Mouse (Mus musculus) bone marrow, adult 2 months (tissue): Measurements from ENCODE around the gene Pde6b. TPM values are rescaled to one million over a fixed set of nuclear protein-coding genes. Genes with fewer than 3 reads are reported as not detected.

Experiments used
- H3K27ac ChIP-seq: fragments of 200-500 bp; 2 replicates; pipeline ENCODE4 v1.5.1; 2012; ENCODE audit warnings: low read depth, mild to moderate bottlenecking, control low read depth, inconsistent platforms, low read length; ENCODE audit not compliant: control insufficient read depth, poor library complexity, insufficient read depth
- H3K4me1 ChIP-seq: fragments of 200-500 bp; 2 replicates; pipeline ENCODE4 v1.6.1; 2011; ENCODE audit warnings: low read length; ENCODE audit not compliant: control insufficient read depth, insufficient read depth
- H3K4me3 ChIP-seq: fragments of 200-500 bp; replicated peaks from 2 replicates; pipeline ENCODE3; 2011; ENCODE audit warnings: mild to moderate bottlenecking, low read depth, low read length, control low read depth; ENCODE audit not compliant: control insufficient read depth
- CTCF ChIP-seq: fragments of 200-500 bp; IDR thresholded peaks from 2 replicates; pipeline ENCODE4 v1.5.1; 2011; ENCODE audit warnings: low read length, control low read depth; ENCODE audit not compliant: control insufficient read depth, insufficient read depth
- POLR2A ChIP-seq: fragments of 200-500 bp; IDR thresholded peaks from 2 replicates; pipeline ENCODE4 v1.6.1; 2011; ENCODE audit warnings: low read depth, mild to moderate bottlenecking, control low read depth, low read length, borderline replicate concordance; ENCODE audit not compliant: control insufficient read depth
- WGBS: fragments of 180-500 bp; shearing (Covaris S2); methylation state at CpG from one replicate; pipeline ENCODE4 v1.1.7; 2018; 5-methylcytosine and 5-hydroxymethylcytosine counted together
- polyA plus RNA-seq: library from polyadenylated mRNA; stranded (reverse); fragments of >200 nt; gene quantifications from 2 replicates; pipeline ENCODE4 v1.2.4, GENCODE M21; 2011; ENCODE audit warnings: low replicate concordance; ENCODE audit not compliant: missing spikeins, insufficient read depth, insufficient read length

The Pde6b gene
- polyA plus RNA-seq = not detected in 2 replicates

DNA sequence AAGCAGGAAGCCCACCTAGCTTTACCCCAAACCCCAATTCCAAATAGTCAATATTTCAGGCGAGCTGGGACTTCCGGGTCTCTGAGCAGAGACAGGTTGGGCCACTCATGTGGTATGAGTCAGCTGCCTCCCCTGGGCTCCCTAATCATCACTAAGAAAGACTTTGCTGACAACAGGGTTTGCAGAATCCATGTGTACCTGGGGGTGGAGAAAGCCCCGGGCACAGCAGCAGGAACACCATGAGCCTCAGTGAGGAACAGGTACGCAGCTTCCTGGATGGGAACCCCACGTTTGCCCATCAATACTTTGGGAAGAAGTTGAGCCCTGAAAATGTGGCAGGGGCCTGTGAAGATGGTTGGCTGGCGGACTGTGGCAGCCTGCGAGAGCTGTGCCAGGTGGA, at the start of gene Pde6b:
Gene Pde6b, plus strand, starts transcription at position 191 of the 400 bp plus-strand sequence.
- TF ChIP-seq CTCF = no peak
- TF ChIP-seq POLR2A = no peak
- WGBS = 77% methylated on average over 7 of the region's 7 CpGs
- no peak within 1 kb of the TSS for H3K4me3 ChIP-seq
- no peaks in the 10 kb centered on the region; the same call in 1 of the 2 replicates for H3K4me1 ChIP-seq
- no peak within 1 kb of the TSS for H3K27ac ChIP-seq

- Histone ChIP-seq H3K4me1 (no peaks in the 10 kb centered on the region), H3K4me3 (no peak overlapping the region), H3K27ac (no peak overlapping the region)
- 86% methylated on average over 4 of the region's 4 CpGs for WGBS
- TF ChIP-seq CTCF (no peak), POLR2A (no peak)
These were observed 44.5 kb upstream of the Pde6b start for GRCm38 (mm10) chr5:108343680-108344170.

DNA sequence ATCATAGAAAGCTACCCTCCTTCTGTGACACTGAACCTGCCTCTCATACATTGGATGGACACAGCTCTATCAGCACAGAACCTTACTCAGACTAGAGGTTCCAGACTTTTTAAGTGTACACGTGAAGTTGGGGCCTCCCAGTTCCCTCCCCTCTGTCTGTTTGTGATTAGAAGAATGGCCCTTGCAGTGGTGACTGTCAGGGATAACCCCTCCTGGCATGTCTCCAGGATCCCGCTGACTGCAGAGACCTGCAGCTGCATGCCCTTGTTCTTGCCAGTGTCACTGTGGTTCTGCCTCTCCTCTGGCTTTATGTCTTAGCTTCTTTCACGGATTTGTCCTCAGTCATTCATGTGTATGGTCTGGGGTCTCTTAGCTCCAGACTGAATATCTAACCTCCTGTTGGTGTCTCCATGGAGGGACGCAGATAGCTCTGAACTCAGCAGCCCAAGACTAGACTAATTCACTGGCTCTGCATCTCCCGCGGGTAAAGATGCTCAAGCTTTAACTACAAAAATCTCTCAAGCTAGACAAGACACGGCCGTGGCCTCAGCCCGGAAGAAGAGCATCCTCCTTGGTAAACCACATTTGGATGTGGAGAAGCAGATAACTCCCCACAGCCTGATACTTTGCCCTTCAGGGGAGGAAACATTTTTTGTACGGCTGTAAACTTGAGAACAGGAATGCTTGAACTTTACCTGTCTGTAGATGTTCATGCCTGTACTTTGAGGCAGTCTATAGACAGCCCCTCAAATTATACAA, 42.7 kb upstream of the Pde6b start:
- no peaks in the 10 kb centered on the region for H3K4me1 ChIP-seq
- H3K27ac ChIP-seq = no peak overlapping the region
- 51% methylated on average over 10 of the region's 10 CpGs for whole genome bisulfite sequencing
- TF ChIP-seq CTCF = no peak
- no peak for TF ChIP-seq POLR2A
- H3K4me3 ChIP-seq = no peak overlapping the region

- Histone ChIP-seq H3K27ac (no peak overlapping the region), H3K4me1 (no peaks in the 10 kb centered on the region), H3K4me3 (no peak overlapping the region)
- TF ChIP-seq POLR2A (no peak), CTCF (no peak)
- 66% methylated on average over 6 of the region's 6 CpGs for WGBS
These were observed 40.3 kb upstream of the Pde6b start for GRCm38 (mm10) chr5:108347843-108348242.

DNA sequence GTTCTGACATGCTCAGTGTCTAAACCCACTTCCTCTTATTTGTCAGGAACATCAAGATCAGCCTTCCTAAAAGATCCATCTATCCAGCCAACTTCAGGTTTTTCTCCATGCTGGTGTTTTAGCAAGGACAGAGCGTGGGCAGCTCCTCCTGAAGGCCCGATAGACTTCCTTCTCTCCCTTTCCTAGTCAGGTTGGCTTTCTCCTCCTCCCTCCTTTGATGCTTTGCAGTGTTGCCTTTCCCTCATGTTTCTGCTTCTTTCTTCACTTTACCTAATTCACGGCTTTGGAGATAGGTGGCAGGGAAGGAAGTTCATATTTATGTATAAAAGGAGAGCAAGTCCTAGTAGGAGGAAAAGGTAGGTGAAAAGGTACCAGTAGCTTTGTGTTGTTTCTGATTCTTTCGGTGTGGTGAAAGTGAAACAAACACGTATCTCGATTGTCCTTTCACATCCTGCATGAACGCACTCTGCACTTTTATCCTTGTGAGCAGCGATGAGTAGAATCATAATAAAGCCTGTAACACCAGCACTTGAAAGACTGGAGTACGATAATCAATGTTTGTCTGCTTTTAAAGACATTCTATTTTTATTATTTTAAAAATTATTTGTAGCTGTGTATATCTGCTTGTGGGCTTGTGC, 38.6 kb upstream of the Pde6b start:
- TF ChIP-seq CTCF (no peak), POLR2A (no peak)
- 82% methylated on average over 9 of the region's 9 CpGs for WGBS
- no peak overlapping the region for H3K27ac ChIP-seq

GRCm38 (mm10) chr5:108354056-108354455, 34.1 kb upstream of the Pde6b start:
- 63% methylated on average over 2 of the region's 2 CpGs for WGBS
- H3K4me3 ChIP-seq = no peak overlapping the region
- TF ChIP-seq CTCF (no peak), POLR2A (no peak)
- no peaks in the 10 kb centered on the region for H3K4me1 ChIP-seq
- H3K27ac ChIP-seq = no peak overlapping the region

More for the DNA sequence above, 38.6 kb upstream of the Pde6b start:
- no peak overlapping the region for H3K4me3 ChIP-seq
- no peaks in the 10 kb centered on the region for H3K4me1 ChIP-seq

- H3K4me3 ChIP-seq = no peak overlapping the region
- 29% methylated on average over 1 of the region's 1 CpGs for WGBS
These were observed 30.3 kb upstream of the Pde6b start for GRCm38 (mm10) chr5:108357862-108358261.

GRCm38 (mm10) chr5:108359491-108359890, 28.7 kb upstream of the Pde6b start:
- Histone ChIP-seq H3K4me3 (no peak overlapping the region), H3K4me1 (no peaks in the 10 kb centered on the region), H3K27ac (no peak overlapping the region)
- TF ChIP-seq CTCF (no peak), POLR2A (no peak)
- 84% methylated on average over 9 of the region's 9 CpGs for WGBS

More at GRCm38 (mm10) chr5:108357862-108358261, 30.3 kb upstream of the Pde6b start:
- TF ChIP-seq CTCF = no peak
- TF ChIP-seq POLR2A = no peak
- Histone ChIP-seq H3K27ac (no peak overlapping the region), H3K4me1 (no peaks in the 10 kb centered on the region)

- TF ChIP-seq POLR2A = no peak
- TF ChIP-seq CTCF = no peak
- H3K4me1 ChIP-seq = no peaks in the 10 kb centered on the region
- H3K27ac ChIP-seq = no peak overlapping the region
- H3K4me3 ChIP-seq = no peak overlapping the region
- WGBS = 11% methylated on average over 4 of the region's 4 CpGs
These were observed 28.0 kb upstream of the Pde6b start for GRCm38 (mm10) chr5:108360211-108360610.
